Mouse (Mus musculus) MEL (cell line): ENCODE data around the gene Gramd1b.

Source experiments
- CTCF ChIP-seq, 3 experiments: IDR thresholded peaks in 2 of 3; conservative IDR thresholded peaks in 1 of 3; 2 replicates each; pipeline ENCODE4 v1.5.1; 2011 to 2012; ENCODE audit warnings: low read length in 3 of 3, low read depth in 2 of 3, mild to moderate bottlenecking in 2 of 3, improper control_type of control experiment in 1 of 3, inconsistent platforms in 1 of 3, mixed read lengths in 1 of 3, moderate library complexity in 1 of 3; ENCODE audit not compliant: control insufficient read depth in 1 of 3, insufficient read depth in 1 of 3, poor library complexity in 1 of 3, severe bottlenecking in 1 of 3
- EP300 ChIP-seq, 2 experiments: IDR thresholded peaks; 2 replicates each; pipeline ENCODE4 v1.6.1; 2011; ENCODE audit warnings: improper control_type of control experiment in 2 of 2, low read length in 2 of 2, low read depth in 1 of 2, mild to moderate bottlenecking in 1 of 2
- HCFC1 ChIP-seq: IDR thresholded peaks from 2 replicates; pipeline ENCODE4 v1.6.1; 2012; ENCODE audit warnings: low read depth, mild to moderate bottlenecking, inconsistent platforms, low read length, improper control_type of control experiment, moderate library complexity
- MEF2A ChIP-seq: IDR thresholded peaks from 2 replicates; pipeline ENCODE4 v1.6.1; 2014; ENCODE audit warnings: low read depth, mild to moderate bottlenecking, inconsistent platforms, low read length, improper control_type of control experiment; ENCODE audit not compliant: poor library complexity, insufficient replicate concordance, severe bottlenecking; ENCODE audit errors: extremely low read depth
- POLR2A ChIP-seq, 2 experiments: IDR thresholded peaks; 2 replicates each; pipeline ENCODE4 v1.6.1; 2011 to 2012; ENCODE audit warnings: low read length in 2 of 2, mild to moderate bottlenecking in 2 of 2, control low read depth in 1 of 2, improper control_type of control experiment in 1 of 2, low read depth in 1 of 2, moderate library complexity in 1 of 2; ENCODE audit not compliant: control insufficient read depth in 1 of 2, insufficient read depth in 1 of 2, poor library complexity in 1 of 2
- SMC3 ChIP-seq: IDR thresholded peaks from 2 replicates; pipeline ENCODE4 v1.6.1; 2011; ENCODE audit warnings: low read depth, low read length, improper control_type of control experiment
- UBTF ChIP-seq: IDR thresholded peaks from 2 replicates; pipeline ENCODE4 v1.6.1; 2012; ENCODE audit warnings: low read depth, mild to moderate bottlenecking, inconsistent platforms, low read length, improper control_type of control experiment, moderate library complexity, borderline replicate concordance; ENCODE audit not compliant: insufficient read depth
- ZKSCAN1 ChIP-seq: IDR thresholded peaks from 2 replicates; pipeline ENCODE4 v1.6.1; 2012; ENCODE audit warnings: low read depth, mild to moderate bottlenecking, inconsistent platforms, low read length, improper control_type of control experiment, moderate library complexity

DNA sequence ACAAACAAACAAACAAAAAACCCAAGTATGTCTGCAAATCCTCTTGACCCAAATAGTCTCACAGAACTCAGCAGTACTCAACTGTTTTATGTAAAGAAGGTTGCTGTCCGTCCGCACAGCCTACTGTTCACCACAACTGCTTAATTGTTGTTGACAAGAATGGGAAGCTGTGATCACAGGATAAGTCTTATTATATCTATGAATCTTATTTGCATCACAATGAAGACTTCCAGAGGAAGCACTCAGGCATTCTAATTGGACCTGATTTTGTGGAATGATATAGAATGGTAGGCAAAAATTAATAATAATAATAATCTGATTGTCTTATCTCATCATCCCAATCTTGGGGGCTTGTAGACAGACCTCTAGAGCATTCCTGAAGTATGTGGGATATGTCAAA lies 181.1 kb downstream of the Gramd1b start:
- TF ChIP-seq POLR2A (IDR thresholded peaks at IDR 0.05; ENCODE audit: control insufficient read depth in 1 of 2, insufficient read depth in 1 of 2, low read depth in 1 of 2, low read length in 2 of 2, poor library complexity in 1 of 2): no peak
- TF ChIP-seq MEF2A: no peak
- no peak for TF ChIP-seq HCFC1
- TF ChIP-seq CTCF (IDR thresholded peaks at IDR 0.05 in 2 of 3, conservative IDR thresholded peaks at IDR 0.05 in 1 of 3; ENCODE audit: control insufficient read depth in 1 of 3, insufficient read depth in 1 of 3, low read depth in 2 of 3, low read length in 3 of 3, poor library complexity in 1 of 3, severe bottlenecking in 1 of 3): no peak
- TF ChIP-seq EP300 (IDR thresholded peaks at IDR 0.05; ENCODE audit: low read depth in 1 of 2, low read length in 2 of 2): no peak
- TF ChIP-seq ZKSCAN1: no peak
- no peak for TF ChIP-seq UBTF
- TF ChIP-seq SMC3: no peak
